Mouse (Mus musculus) cortical plate, adult 2 months (tissue): ENCODE results near the gene Spon2.

Experiments used
- CTCF ChIP-seq: fragments of 200-500 bp; IDR thresholded peaks from 2 replicates; pipeline ENCODE4 v1.5.1; 2011; ENCODE audit warnings: mild to moderate bottlenecking, control low read depth, low read length; ENCODE audit not compliant: insufficient read depth; ENCODE audit errors: extremely low read depth
- POLR2A ChIP-seq: fragments of 200-500 bp; IDR thresholded peaks from 2 replicates; pipeline ENCODE4 v1.6.1; 2011; ENCODE audit warnings: mild to moderate bottlenecking, low read length, control low read depth; ENCODE audit not compliant: insufficient read depth; ENCODE audit errors: extremely low read depth

GRCm38 (mm10) chr5:33244377-33244920 lies 26.2 kb upstream of the Spon2 start:
- TF ChIP-seq CTCF, result no peak
- TF ChIP-seq POLR2A, result no peak
